Mouse (Mus musculus) left cerebral cortex, postnatal 14 days (tissue): ENCODE data around the gene Zfp933. TPM values are rescaled to one million over a fixed set of nuclear protein-coding genes. Genes with fewer than 3 reads are reported as not detected.
"Not testable (repeated sequence)": the region's sequence is repeated elsewhere in the genome, so short reads cannot be mapped to it uniquely, and the experiment has no call there.

ENCODE experiments used
- DNase-seq, 2 experiments: peaks; one replicate each; pipeline ENCODE4 v3.0.0; 2021 to 2022; ENCODE audit warnings: low spot score in 2 of 2, mixed read lengths in 1 of 2
- intact Hi-C: fragments of 180-260 bp; cut with DNase I; formaldehyde crosslinking; loops from one replicate; pipeline ENCODE4 v1.15.1; 2025
- total RNA-seq, 2 experiments: library from RNA; stranded (reverse); gene quantifications; 2 replicates each; pipeline ENCODE4 v1.2.3; 2021

The Zfp933 gene
- total RNA-seq, 2 experiments from 2014 or later = 17.1 to 20.4 TPM

- DNase-seq, intact Hi-C loops: not testable (repeated sequence)
Measured at GRCm38 (mm10) chr4:147866793-147867192, 18.6 kb upstream of the Zfp933 start.

- intact Hi-C loops = no loop called here
- no peak for DNase-seq
Measured at GRCm38 (mm10) chr4:147866056-147866455, 17.9 kb upstream of the Zfp933 start.

- no peak for DNase-seq
- intact Hi-C loops = no loop called here
Measured at GRCm38 (mm10) chr4:147865651-147866050, 17.5 kb upstream of the Zfp933 start.

- intact Hi-C loops = no loop called here
- no peak for DNase-seq
Measured at GRCm38 (mm10) chr4:147862051-147862450, 13.9 kb upstream of the Zfp933 start.

DNA sequence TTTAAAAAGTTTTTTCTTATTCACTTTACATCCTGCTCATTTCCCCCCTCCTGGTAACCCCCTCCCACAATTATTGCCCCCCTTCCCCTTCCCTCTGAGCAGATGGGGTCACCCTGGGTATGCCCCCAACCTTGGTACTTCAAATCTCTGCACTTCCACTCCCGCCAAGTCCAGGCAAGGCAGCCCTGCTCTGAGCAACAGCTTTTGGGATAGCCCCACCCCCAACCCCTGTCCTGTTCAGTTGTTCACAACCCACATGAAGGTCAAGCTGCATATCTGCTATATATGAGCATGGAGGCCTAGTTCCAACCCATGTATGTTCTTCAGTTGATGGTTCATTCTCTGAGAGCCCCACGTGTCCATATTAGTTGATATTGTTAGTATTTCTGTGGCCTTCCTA, 2.6 kb upstream of the Zfp933 start:
- DNase-seq = no peak
- intact Hi-C loops = no loop called here

GRCm38 (mm10) chr4:147848584-147848991, 422 bp upstream of the Zfp933 start:
- DNase-seq = no peak
- intact Hi-C loops = no loop called here

DNA sequence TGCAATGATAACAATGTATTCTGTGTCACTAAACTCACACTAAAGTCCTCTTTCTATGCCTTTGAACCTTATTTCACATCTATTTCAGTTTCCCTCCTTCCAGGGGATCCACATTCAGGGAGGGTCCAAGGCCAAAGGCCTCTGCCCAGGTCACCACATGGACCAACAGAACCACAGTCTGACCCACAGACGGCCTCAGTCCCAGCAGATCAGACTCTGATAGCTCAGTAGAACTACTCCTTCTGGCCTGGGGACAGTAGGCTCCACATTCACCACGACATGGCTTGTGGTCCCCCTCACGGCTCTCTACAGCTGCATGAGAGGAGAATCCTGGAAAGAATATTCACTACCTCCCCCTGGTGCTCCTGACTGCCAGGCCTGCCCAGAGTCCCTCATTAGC, 5.3 kb downstream of the Zfp933 start:
- intact Hi-C loops = no loop called here
- no peak for DNase-seq

DNA sequence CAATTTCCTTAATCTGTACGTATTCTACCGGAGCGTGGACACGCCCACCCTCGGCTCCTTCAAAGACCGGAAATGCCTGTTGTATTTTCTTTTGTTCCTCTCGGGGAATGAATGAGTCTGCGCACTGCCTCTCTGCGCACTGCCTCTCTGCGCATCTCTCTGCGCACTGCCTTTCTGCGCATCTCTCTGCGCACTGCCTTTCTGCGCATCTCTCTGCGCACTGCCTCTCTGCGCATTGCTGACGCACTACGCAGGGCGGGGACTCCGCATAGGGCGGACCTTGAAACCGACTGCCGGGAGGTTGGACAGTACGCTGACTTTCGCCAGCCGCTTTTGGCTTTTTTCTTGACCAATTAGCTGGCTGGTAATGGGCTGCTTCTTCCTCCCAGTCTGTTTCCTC, 8.9 kb downstream of the Zfp933 start:
- intact Hi-C loops, DNase-seq: not testable (repeated sequence)

DNA sequence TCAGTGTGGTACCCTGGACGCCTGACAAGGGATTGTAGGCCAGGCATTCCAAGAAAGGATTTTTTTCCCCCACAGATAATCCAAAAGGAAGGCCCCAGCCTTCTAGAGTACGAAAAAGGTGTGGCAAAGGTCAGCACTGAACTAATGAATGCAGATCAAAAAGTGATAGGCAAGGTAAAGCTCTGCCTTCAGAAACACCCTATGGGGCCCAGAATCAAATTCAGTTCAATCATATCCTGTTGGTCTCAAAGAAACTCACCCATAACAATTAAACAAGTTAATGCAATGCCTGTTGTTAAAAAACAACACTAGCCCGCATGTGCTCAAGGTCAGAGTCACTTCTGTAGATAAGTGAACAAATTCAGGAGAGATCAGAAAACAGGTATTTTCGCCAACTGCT, 23.8 kb downstream of the Zfp933 start:
- no peak for DNase-seq
- intact Hi-C loops = no loop called here

DNA sequence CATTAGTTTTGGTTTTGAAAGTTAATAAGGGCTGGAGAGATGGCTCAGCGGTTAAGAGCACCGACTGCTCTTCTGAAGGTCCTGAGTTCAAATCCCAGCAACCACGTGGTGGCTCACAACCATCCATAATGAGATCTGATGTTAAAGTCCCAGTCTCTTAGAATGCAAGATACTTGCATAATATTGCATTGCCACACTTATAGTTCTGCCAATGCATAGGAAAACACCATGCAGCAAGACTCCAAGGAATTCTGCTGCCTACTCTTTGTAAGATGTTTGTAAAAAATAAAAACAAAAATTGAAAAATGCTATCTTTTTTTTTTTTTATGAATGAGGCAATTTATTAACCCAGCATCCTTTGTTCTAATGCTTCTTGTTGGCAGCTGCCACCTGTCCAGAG, 26.8 kb downstream of the Zfp933 start:
- intact Hi-C loops, DNase-seq: not testable (repeated sequence)

- intact Hi-C loops, DNase-seq: not testable (repeated sequence)
Measured at GRCm38 (mm10) chr4:147819659-147820058, 28.5 kb downstream of the Zfp933 start.

- DNase-seq = no peak
- intact Hi-C loops = no loop called here
Measured at GRCm38 (mm10) chr4:147814592-147815167, 33.5 kb downstream of the Zfp933 start.

DNA sequence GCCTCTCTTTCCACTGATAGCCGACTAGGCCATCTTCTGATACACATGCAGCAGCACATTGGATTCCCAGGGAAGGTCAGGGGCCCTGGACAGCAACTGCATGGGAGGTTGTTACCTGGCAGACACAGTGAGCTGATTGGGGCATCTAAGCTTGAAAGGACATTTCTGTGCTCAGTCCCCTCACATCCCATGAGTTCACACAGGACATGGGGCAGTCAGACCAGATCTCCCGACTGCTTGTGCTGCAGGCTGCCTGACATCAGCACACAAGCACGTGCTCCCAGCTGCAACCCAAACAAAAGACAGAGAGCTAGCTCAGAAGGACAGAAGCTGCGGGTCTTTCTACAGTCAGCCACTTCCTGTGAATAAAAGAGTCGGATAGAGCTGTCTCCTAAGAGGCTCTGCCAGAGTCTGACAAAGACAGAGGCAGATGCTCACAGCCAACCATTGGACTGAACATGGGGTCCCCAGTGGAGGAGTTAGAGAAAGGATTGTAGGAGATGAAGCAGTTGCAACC, 34.9 kb downstream of the Zfp933 start:
- intact Hi-C loops = no loop called here
- DNase-seq = no peak

GRCm38 (mm10) chr4:147809966-147810304, 38.2 kb downstream of the Zfp933 start:
- DNase-seq, intact Hi-C loops: not testable (repeated sequence)

DNA sequence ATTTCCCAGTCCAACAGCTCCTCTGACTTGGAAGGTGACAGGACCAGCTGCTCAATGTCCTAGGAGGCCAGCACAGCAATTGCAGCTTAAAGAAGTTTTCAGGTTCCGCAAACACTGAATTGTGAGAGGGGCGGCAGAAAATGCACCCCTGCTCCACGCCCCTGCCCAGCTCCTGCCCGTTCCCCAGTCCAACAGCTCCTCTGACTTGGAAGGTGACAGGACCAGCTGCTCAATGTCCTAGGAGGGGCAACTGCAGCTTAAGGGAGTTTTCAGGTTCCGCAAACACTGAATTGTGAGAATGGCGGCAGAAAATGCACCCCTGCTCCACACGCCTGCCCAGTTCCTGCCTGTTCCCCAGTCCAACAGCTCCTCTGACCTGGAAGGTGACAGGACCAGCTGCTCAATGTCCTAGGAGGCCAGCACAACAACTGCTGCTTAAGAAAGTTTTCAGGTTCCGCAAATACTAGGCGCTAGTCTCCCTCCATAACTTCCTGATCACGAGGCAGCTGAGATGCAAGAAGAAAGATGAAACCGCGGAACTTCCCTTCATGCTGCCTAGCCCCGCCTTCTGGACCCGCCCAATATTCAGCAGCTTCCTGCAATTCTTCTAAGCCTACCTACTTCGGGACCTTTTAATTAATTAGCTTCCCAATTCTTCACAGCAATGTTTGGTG, 38.7 kb downstream of the Zfp933 start, which contains the start of gene Zfp984:
Gene Zfp984 (minus strand): TSS at position 497 of the 674 bp plus-strand sequence.
- intact Hi-C loops, DNase-seq: not testable (repeated sequence)

GRCm38 (mm10) chr4:147808483-147808882, 39.7 kb downstream of the Zfp933 start:
- intact Hi-C loops, DNase-seq: not testable (repeated sequence)

GRCm38 (mm10) chr4:147795308-147795707, 52.9 kb downstream of the Zfp933 start:
- DNase-seq, intact Hi-C loops: not testable (repeated sequence)

DNA sequence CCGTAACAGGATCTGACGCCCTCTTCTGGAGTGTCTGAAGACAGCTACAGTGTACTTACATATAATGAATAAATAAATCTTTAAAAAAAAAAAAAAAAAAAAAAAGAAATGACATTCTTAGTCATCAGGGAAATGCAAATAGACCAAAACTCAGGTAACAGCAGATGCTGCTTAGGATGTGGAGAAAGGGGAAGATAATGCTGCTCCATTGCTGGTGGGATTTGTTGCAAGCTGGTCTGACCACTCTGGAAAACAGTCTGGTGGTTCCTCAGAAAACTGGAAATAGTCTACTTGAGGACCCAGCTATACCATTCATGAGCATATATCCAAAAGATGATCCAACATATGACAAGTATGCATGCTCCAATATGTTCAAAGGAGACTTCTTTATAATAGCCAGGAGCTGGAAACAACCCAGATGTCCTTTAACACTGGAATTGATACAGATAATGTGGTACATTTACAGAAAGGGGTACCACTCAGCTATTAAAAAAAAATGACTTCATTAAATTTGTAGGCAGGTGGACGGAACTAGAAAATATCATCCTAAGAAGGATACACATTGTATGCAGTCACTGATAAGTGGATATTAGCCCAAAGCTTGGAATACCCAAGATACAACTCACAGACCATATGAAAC, 54.0 kb downstream of the Zfp933 start:
- DNase-seq, intact Hi-C loops: not testable (repeated sequence)

DNA sequence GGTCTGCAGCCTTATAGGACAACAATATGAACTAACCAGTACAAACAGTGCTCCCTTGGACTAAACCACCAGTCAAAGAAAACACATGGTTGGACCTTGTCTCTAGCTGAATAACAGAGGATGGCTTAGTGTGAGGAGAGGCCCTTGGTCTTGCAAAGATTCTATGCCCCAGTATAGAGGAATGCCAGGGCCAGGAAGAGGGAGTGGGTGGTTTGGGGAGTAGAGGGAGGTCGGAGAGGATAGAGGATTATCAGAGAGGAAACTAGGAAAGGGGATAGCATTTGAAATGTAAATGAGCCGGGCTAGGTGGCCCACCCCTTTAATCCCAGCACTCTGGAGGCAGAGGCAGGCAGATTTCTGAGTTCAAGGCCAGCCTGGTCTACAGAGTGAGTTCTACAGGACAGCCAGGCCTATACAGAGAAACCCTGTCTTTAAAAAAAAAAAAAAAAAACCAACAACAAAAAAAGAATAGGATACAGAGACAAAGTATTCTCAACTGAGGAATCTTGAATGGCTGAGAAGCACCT, 54.7 kb downstream of the Zfp933 start:
- not testable (repeated sequence) for DNase-seq

GRCm38 (mm10) chr4:147791729-147792128, 56.4 kb downstream of the Zfp933 start:
- DNase-seq = not testable (repeated sequence)

More for the DNA sequence above, 54.7 kb downstream of the Zfp933 start:
- intact Hi-C loops = not testable (repeated sequence)

More at GRCm38 (mm10) chr4:147791729-147792128, 56.4 kb downstream of the Zfp933 start:
- intact Hi-C loops = not testable (repeated sequence)
